Mouse (Mus musculus): ENCODE results near the gene Ccnt1. TPM values are rescaled to one million over a fixed set of nuclear protein-coding genes. Genes with fewer than 3 reads are reported as not detected.

Gene Ccnt1
- polyA plus RNA-seq, 1 experiment from 2014 or later: 30.2 TPM

- in situ Hi-C loops (cut with MboI; ENCODE audit: low pct_unique_long_range_greater_than_20kb): no loop called here
Observed at GRCm38 (mm10) chr15:98492102-98492501, 78.6 kb downstream of the Ccnt1 start, which contains the start of gene Olfr279. Gene Olfr279 (plus strand): TSS chr15:98492402.

GRCm38 (mm10) chr15:98491332-98491731, 79.4 kb downstream of the Ccnt1 start:
- no peak for TF ChIP-seq CTCF (IDR thresholded peaks at IDR 0.05)
- POLR2A ChIA-PET: no interaction called here
- in situ Hi-C loops (cut with MboI; ENCODE audit: low pct_unique_long_range_greater_than_20kb): no loop called here
- no peak for DNase-seq (ENCODE audit: low read depth, low spot score)
- CTCF ChIA-PET: no interaction called here
- peaks cover 8% of the 10 kb centered on the region for H3K27me3 ChIP-seq
- ATAC-seq: no peak

More at GRCm38 (mm10) chr15:98492102-98492501, 78.6 kb downstream of the Ccnt1 start, which contains the start of gene Olfr279:
- ATAC-seq (no peak), DNase-seq (ENCODE audit: low read depth, low spot score) (no peak)
- H3K27me3 ChIP-seq: peaks cover 8% of the 10 kb centered on the region
- no peak for TF ChIP-seq CTCF (IDR thresholded peaks at IDR 0.05)
- POLR2A ChIA-PET: no interaction called here
- CTCF ChIA-PET: no interaction called here

Other genes starting within 250 kb of the Ccnt1 start
- not detected for gene Olfr284, start 229.9 kb downstream of the Ccnt1 start, polyA plus RNA-seq (2021)
- not detected for gene Olfr283, start 190.0 kb downstream of the Ccnt1 start, polyA plus RNA-seq (2021)
- not detected for gene Olfr282, start 139.7 kb downstream of the Ccnt1 start, polyA plus RNA-seq (2021)
- gene Olfr281, start 118.3 kb downstream of the Ccnt1 start, polyA plus RNA-seq (2021): not detected
- not detected for gene OR5BS1P, start 101.0 kb downstream of the Ccnt1 start, polyA plus RNA-seq (2021)
- not detected for gene Lalba, start 88.2 kb downstream of the Ccnt1 start, polyA plus RNA-seq (2021)
- not detected for gene Olfr279, start 78.5 kb downstream of the Ccnt1 start, polyA plus RNA-seq (2021)
- 91.6 TPM for gene Kansl2, start 36.7 kb downstream of the Ccnt1 start, polyA plus RNA-seq (2021)
- gene 4930415O20Rik, start 81 bp upstream of the Ccnt1 start, polyA plus RNA-seq (2021): 0.26 TPM
- gene Adcy6, start 39.2 kb upstream of the Ccnt1 start, polyA plus RNA-seq (2021): 114 TPM
- 69.7 TPM for gene Cacnb3, start 59.9 kb upstream of the Ccnt1 start, polyA plus RNA-seq (2021)
- gene Ddx23, start 92.0 kb upstream of the Ccnt1 start, polyA plus RNA-seq (2021): 109 TPM
- gene Rnd1, start 106.5 kb upstream of the Ccnt1 start, polyA plus RNA-seq (2021): 14.8 TPM
- 7.6 TPM for gene Ccdc65, start 137.3 kb upstream of the Ccnt1 start, polyA plus RNA-seq (2021)
- 0.41 TPM for gene Fkbp11, start 157.3 kb upstream of the Ccnt1 start, polyA plus RNA-seq (2021)
- 136 TPM for gene Arf3, start 192.3 kb upstream of the Ccnt1 start, polyA plus RNA-seq (2021)
- not detected for gene Wnt10b, start 207.2 kb upstream of the Ccnt1 start, polyA plus RNA-seq (2021)
- not detected for gene Wnt1, start 218.9 kb upstream of the Ccnt1 start, polyA plus RNA-seq (2021)
- gene Ddn, start 238.6 kb upstream of the Ccnt1 start, polyA plus RNA-seq (2021): not detected